Mouse (Mus musculus): Measurements from ENCODE around the gene Atg7. TPM values are rescaled to one million over a fixed set of nuclear protein-coding genes. Genes with fewer than 3 reads are reported as not detected.

The Atg7 gene
- polyA plus RNA-seq, 1 experiment = 18.4 TPM

DNA sequence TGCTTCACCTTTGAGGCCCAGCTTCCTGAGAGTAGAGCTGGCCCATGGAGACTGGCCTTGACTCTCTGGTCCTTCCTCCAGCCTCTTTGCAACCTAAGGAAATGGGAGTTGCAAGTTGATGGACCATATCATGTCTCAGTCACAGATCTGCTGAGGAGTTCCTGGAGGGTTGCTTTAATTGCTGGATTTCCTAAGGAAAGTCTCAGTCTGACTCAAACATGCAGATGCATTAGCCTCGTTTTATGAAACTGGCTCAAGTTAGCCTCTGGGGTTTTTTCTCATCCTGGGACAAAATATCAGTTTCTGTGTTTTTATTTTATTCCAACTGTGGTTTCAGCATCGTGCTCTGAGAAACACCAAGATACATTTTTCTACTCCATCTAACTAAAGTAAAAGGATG is 137.7 kb downstream of the Atg7 start:
- no peak for DNase-seq (ENCODE audit: extremely low spot score in 1 of 2, low spot score in 1 of 2)

DNA sequence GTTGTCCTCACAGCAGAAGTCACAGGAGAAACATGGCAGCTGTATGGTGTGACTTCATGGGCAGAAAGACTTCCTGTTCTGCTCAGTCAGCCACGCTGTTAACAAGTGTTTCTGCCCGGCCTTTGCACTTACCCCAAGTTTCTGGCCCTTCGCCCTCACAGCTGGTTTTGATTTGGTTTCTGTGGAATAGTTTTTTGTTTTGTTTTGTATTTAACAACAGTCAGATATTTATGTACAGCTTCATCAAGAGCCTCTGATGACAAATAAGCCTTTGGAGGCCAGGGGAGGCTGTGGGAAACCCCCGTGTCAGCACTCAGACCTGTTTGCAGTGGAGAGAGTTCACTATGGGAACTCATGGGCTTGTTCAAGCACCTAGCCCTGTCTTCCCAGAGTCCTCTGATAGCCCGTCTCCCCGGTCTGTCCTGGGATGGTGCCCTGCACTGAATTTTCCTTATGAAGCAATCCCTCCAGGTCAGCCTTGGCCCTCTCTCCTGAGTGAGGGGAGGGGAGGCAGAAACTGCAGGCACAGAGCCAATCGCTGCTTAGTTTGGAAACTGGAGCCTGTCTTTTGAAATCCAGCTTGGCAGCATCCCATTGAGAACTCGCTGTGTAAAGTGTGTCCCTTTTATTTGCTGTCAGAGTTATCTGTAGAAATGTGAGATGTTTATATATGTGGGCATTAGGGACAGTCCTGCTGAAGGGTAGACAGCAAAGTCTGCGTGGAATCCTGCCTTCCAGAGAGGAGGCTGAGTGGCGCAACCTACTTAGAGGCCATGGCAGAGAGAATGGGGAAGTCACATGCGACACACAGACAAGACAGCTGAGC is 138.7 kb downstream of the Atg7 start:
- DNase-seq (ENCODE audit: extremely low spot score in 1 of 2, low spot score in 1 of 2) = peak in 1 of 2 experiments; percentile 26

DNA sequence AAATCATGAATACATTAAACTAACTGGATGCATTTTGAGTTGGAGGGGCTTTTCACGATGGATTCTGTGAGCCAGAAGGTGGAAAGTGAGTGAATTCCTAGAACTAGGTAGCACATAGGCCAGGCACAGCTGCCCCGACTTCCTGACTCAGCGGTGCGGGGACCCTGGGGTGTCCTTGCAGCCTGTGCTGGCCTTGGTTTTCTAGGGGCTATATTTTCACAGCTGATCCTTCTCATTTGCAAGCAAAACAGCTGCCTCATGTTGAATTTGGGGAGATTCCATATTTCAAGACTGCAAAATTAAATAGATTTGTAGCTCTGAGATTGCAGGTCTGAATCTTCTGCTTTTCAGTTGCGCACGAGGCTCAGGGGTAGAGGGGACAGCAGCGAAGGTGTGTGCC is 139.6 kb downstream of the Atg7 start:
- DNase-seq (ENCODE audit: extremely low spot score in 1 of 2, low spot score in 1 of 2) = no peak

DNA sequence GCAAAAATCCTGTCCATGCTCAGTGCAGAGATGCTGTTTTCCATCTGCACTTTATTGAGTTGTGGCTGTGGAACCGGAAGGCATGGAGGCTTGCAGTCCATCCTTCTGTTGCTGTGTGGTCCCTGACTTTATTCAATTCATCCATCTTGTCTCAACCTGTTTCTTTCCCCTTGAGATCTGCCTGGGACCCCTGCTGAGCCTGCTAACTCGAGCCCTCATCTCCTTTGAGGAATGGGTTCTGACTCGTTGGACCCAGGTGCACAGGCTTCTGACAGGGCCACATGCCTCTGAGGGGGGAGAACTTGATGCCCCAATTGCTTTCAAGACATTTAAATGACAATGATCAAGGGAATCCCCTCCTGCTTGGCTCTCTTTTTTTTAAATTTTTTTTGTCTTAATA is 143.6 kb downstream of the Atg7 start:
- DNase-seq (ENCODE audit: extremely low spot score in 1 of 2, low spot score in 1 of 2) = no peak

DNA sequence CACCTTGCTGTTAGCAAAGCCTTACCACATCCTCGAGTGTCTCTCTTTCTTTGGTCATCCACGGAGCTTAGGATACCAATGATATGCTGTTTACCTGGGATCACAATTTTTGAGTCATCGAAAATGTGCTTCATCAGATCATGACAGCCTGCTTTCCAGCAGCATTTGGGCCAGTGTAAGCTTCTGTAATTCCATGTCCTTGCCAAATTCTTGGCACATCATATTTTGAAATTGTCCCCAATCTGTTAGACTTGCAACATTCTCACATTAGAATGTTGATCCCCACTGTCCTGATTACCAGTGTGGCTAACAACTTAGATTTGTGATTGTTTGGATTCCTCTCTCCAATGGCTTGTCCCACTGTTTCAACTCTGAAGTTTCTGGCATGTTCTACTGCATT is 144.7 kb downstream of the Atg7 start:
- no peak for DNase-seq (ENCODE audit: extremely low spot score in 1 of 2, low spot score in 1 of 2)

DNA sequence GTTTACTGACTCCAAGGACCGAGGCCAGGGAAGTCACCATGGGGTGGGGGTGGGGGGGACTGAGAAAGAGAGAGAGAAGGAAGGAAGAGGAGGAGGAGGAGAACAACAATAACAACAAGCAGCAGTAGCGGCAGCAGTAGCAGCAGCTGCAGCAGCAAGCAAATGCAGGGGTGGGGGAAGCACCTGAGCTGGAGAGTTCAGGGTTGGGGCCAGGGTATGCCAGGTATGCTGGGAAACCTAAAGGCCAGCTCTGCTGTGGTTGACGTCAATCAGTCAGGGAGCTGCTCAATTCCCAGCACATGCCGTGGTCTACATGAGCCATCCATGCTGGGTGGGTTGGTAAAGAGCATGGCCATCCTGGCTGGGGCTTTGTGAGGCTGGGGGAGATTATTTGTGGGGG is 145.8 kb downstream of the Atg7 start:
- DNase-seq (ENCODE audit: extremely low spot score in 1 of 2, low spot score in 1 of 2) = no peak

DNA sequence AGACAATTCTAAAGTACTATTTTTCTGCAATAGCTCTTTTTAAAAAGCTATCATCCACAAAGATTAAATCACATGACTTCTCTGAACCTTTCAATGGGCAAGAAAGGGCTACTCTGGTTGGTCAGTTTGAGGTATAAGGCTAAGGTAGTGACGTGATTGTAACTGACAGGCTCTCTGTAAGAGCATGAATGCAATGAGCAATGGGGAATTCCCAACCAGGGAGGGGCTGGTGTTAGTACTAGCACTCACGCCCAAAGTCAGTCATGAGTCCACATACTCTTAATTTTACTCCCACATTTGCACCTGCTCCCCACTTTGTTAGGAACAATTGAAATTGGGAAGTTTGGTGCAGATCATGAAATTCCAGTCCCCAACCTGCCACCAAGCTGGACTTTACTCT is 147.2 kb downstream of the Atg7 start:
- DNase-seq (ENCODE audit: extremely low spot score in 1 of 2, low spot score in 1 of 2) = no peak

DNA sequence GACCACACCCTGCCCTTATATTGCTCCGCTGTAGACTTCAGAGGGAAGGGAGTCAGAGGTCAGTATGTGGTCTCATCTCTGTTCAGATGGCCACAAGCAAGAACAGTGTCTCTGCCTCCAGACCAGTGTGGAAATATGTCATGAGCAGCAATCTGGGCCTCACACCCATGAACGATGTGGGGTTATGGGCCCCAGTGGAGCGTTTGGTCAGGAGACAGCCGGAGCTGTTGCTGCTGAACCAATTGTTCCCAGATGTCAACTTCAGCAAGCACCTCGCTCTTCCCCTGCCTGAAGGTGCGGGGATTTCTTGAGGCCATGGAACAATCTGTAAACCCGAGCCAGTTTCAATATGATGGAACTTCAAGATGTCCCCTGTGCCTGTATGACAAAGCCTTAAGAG is 148.0 kb downstream of the Atg7 start:
- DNase-seq (ENCODE audit: extremely low spot score in 1 of 2, low spot score in 1 of 2) = no peak

DNA sequence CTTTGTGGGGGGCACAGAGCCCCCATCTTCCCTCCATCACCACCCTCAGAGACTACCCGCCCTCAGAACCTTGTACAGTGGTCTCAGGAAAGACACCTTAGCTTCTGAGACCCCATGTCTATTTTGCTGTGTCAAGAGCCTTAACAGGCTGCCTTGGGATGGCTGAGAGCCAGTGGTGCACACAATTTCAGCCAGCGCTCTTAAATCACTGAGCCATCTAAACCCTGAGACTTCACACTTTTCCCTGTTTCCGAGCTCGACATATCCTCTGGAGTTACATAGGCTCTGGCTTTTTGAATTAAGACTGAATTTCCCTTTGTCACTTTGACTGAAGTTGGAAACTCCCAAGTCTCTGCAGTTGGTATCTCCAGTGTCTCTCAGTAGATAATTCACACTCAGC is 148.9 kb downstream of the Atg7 start:
- no peak for DNase-seq (ENCODE audit: extremely low spot score in 1 of 2, low spot score in 1 of 2)

DNA sequence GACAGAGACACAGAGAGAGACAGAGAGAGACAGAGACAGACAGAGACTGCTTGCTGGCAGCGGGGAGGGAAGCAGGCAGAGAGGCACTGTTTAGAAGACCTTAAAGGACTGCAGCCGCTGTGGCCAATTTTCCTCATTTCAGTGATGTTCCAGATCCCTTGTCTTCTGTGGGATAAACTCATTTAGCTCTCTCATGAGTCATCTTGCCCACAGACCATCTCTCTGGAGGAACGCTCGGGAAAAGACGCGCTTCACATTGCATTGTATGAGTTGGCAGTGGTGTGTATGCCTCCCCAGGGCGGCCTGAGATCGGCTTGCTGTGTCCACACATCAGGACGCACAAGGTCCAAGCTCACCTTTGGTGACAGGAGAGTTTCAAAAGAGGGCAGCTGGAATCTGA is 151.8 kb downstream of the Atg7 start:
- DNase-seq (ENCODE audit: extremely low spot score in 1 of 2, low spot score in 1 of 2) = peak in 1 of 2 experiments; percentile 58

DNA sequence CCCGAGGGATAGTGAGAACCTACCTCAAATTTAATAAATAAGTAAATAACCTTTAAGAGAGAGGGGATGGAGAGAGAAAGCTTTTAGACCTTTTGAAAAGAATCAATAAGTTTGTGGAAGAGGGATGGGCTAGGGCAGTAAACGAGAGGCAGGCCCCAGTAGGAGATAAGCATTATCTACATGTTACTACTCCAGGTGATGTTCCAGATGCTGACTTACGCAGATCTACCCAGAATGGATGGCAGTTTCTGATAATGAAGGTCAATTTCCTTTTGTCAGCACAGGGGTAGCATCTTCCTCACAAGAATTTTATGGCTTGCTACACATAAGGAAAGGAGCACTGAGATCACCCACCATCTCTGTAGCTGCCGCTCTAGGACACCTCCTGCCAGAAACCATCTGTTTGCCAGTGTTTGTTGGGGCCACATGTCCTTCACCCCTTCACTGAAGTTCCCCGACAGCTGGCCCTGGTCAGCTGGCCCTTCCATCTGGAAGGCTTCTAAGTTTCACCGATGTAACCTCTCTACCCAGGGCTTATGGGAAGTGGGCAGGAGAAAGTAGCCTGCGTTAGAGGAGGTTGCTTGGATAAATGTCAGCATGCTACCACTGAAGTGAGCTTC is 152.9 kb downstream of the Atg7 start:
- no peak for DNase-seq (ENCODE audit: extremely low spot score in 1 of 2, low spot score in 1 of 2)

DNA sequence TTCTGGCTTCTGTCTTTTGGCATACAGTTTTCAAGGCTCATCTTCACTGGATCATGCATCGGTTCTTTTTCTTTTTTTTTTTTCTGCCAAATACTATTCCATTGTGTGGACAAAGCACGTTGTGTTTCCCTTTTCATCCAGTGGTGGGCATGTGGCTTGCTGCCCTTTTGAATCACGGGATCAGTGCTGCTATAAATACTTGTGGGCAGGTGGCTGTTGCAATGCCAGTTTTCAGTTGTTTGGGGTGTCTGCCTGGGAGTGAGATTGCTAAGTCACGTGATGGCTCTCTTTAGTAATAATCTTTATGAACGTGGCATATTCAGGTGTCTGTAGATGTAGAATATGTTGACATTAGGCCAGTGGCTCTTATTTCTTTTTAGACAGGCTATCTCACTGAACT is 155.0 kb downstream of the Atg7 start:
- no peak for DNase-seq (ENCODE audit: extremely low spot score in 1 of 2, low spot score in 1 of 2)

DNA sequence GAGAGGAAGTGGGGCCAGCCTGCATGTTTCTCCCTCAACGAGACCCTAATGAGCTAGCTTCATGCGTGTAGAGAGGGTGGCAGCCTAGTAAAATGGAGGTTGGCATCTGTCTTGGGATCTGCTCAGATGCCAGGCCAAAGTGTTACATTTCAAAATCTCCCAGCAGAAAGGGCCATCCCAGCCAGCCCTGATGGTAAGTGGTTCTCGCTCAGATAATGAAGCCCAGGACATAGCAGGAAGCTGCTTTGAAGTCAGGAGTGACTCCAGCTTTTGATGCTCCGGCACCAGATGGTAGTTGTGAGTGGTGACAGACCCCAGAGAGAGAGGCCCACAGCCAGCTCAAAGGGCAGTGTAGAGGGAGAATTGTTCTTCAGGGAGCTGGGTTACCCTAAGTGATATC is 155.8 kb downstream of the Atg7 start:
- DNase-seq (ENCODE audit: extremely low spot score in 1 of 2, low spot score in 1 of 2) = no peak

DNA sequence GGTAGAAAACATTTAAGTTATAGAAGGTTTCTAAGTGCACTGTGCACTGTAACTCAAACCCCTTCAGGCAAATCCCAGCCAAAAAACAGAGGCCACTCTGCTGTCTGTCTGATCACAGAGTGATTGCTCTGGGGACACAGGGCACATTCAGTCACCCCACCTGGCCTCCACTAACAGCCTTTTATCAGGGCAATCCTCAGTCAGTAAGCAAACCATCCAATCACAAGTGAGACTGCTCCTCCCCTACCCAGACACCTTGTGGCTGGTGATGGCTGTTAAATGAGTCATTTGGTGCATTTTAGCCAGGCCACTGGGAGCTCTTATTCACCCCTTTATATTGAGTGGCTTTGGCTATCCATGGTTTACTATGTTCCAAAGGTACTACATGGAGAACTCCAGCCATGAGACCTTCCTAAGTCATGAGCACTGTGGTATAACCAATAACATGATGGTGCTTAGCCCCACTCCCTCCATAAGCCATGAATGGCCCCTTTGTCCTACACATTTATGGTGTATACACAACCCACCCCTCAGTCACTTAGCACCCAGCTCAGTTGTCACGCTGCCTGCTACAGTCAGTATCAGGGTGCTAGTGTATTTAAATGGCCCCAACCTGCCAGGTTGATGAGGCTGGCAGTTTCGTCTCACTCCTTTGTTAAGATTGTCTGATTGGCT is 157.5 kb downstream of the Atg7 start:
- no peak for DNase-seq (ENCODE audit: extremely low spot score in 1 of 2, low spot score in 1 of 2)

DNA sequence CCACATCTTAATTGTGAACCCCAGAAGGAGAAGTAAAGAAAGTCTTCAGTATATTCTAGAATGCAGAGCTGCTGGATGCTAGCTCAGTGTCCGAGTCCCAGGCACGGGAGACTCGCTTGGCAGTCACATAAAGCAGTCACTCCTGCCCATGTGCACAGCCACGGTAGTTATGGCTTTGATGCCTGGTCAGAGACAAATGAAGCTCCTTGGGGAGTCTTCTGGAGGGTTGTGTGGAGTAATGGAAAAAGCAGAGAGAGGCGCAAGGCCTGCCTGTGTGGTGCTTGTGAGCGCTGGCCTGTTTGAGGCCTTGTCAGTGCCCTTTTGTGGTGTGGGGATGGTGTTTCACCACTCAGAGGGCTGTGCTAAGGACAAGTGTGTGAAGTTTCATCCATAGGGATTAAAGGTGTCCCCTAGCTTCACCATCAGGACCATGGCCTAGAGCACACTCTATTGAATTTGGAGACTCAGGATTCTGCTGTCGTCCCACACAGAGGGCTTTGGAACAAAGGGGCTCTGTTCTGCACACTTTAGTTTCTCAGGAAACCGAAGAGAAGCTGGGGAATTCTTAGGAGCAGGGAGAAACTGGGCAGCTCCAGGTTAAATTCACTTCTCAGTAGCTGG is 161.1 kb downstream of the Atg7 start:
- DNase-seq (ENCODE audit: extremely low spot score in 1 of 2, low spot score in 1 of 2) = no peak

DNA sequence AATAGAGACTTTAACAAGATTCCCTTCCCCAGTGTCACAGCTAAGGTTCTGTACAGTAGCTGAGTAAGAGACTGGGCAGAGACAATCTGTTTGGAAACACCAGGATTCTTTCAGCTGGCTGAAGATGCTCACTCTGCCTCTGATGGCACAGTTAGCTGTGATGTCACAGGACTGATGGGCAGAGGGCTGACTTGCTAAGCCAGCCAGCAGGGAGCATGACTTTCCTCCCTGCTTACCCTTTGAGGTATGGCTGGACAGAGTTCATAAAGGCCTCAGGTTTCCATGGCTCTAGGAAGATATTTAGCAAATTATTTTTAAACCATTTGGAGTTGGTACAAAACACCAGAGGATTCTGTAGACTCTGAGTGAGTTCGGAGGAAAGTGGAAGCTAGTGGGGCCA is 162.0 kb downstream of the Atg7 start:
- no peak for DNase-seq (ENCODE audit: extremely low spot score in 1 of 2, low spot score in 1 of 2)

DNA sequence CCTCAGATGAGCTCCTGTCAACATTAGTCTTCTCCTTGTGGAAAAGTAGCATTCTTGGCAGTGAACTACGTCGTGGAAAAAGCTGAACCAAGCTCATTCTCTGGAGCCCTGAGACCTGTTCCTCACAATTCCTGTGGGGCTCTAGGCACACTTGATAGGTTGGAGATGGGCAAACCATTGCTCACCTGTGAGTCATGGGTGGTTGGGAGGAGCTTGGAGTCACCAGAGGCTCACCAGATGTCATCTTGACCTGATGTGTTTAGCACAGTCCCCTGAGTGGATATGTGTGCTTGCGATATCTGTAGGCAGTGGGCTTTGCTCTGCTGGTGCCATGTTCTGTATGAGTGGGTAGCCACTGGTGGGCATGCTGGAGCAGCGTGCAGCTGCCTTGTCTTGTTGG is 163.0 kb downstream of the Atg7 start:
- DNase-seq (ENCODE audit: extremely low spot score in 1 of 2, low spot score in 1 of 2) = no peak

DNA sequence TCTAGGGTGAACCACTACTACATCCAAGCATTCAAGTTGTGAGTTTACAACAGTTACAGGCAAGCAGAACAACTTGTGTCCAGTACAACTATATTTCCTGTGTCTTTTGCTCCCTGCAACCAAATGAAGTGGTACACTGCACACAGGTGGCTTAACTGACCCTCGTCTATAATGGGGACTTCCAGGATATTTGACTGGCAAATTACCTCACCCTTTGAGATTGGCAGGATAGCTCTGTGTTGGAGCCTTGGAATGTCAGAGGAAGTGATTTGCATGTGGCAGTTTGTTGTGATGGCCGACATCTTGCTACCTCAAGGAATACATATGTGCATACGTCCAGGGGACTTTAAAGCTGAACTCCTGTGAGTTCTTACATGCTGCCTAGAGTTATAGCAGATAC is 164.6 kb downstream of the Atg7 start:
- DNase-seq (ENCODE audit: extremely low spot score in 1 of 2, low spot score in 1 of 2) = no peak

DNA sequence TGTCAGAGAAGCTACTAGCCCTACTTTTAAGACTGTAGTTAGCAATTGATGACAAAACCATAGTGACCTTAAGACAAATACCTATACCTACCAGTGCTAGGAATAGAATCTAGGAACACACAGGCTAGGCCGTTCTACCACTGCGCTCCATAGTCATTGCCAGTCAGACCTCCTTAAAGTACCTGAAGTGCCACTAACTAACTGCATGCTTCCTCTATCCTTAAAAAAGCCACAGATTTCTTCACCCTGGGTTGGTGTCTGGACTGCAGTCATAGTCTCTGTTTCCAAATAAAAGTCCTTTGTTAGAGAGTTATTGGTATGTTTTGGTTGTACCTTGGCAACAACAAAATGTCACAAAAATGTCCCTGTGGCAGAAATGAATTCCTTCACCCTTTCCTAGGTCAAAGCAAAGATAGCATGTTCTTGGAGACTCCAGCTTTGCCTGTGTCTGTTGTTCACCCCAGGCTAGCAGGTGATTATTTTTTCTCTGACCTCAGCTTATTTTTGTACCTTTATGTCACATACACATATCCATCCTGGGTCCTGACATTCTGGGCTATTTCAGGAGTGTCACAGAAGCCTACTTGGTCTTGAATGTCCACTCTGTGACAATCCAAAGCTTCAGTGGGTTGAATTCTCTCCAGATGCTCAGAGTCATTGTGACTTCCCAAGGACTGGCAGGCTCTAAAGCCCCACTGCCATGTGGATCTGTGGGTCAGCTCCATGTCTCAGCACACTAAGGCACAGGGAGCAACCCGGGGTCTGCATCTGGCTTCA is 165.9 kb downstream of the Atg7 start:
- no peak for DNase-seq (ENCODE audit: extremely low spot score in 1 of 2, low spot score in 1 of 2)

DNA sequence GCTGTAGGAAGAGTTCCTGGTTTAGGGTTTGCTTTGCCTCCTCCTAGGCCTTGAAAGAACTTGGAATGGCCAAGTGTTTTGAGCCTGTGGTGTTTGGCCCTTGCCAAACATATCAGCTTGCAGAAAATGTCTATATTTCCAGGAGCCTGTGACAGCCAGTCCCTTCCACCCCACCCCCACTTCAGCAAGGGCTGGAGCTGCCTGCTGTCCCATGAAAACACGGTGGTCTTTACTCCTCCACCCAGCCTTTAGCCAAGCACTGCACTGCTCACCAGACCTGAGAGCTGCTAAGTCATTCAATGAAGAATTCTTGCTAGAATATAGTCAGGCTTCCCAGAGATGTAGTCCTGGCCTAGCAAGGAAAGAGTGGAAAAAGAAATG is 166.5 kb downstream of the Atg7 start:
- DNase-seq (ENCODE audit: extremely low spot score in 1 of 2, low spot score in 1 of 2) = no peak

DNA sequence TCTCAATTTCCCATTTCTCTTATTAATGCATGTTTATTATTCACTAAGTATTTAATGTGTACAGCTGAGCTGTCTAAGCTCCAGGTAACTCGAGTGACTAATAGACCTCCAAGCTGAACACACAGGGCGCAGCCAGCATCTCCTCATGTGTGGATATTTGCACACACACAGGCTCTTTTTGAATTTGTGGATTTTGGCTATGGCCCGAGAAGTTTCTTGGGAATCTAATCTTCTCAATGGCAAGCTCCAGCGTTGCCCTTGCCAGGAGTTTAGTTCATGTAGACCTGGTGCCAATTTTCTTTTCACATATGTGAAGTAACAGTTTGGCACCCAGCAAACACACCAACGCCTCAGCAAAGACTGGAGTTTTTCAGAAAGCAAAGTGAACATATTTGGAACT is 169.4 kb downstream of the Atg7 start:
- DNase-seq (ENCODE audit: extremely low spot score in 1 of 2, low spot score in 1 of 2) = peak in 1 of 2 experiments; percentile 47

Measured in frontal cortex, adult 2 months (tissue).